Mouse (Mus musculus) stomach, postnatal 0 days (tissue): ENCODE results near the gene Lmod2. TPM values are rescaled to one million over a fixed set of nuclear protein-coding genes. Genes with fewer than 3 reads are reported as not detected.

ENCODE experiments used
- ATAC-seq: fragments of 200-750 bp; cut with Nextera tagmentation; 2 replicates; pipeline ENCODE4 v1.8.0; 2017; ENCODE audit not compliant: low FRiP score, low TSS enrichment
- DNase-seq: peaks from one replicate; pipeline ENCODE4 v3.0.0-alpha.2; 2016; ENCODE audit warnings: low spot score
- H3K27ac ChIP-seq: fragments of 300-500 bp; sonication (generic); replicated peaks from 2 replicates; pipeline ENCODE4 v1.5.1; 2014; ENCODE audit warnings: mild to moderate bottlenecking, control low read depth
- H3K27me3 ChIP-seq: fragments of 300-500 bp; sonication (generic); 2 replicates; pipeline ENCODE4 v1.6.1; 2014; ENCODE audit warnings: low read length; ENCODE audit not compliant: control insufficient read depth, insufficient read depth
- H3K36me3 ChIP-seq: fragments of 300-500 bp; sonication (generic); 2 replicates; pipeline ENCODE4 v1.6.1; 2014; ENCODE audit warnings: low read length, mixed read lengths; ENCODE audit not compliant: control insufficient read depth, insufficient read depth
- H3K4me1 ChIP-seq: fragments of 300-500 bp; sonication (generic); replicated peaks from 2 replicates; pipeline ENCODE4 v1.6.1; 2014; ENCODE audit warnings: antibody characterized with exemption; ENCODE audit not compliant: control insufficient read depth, insufficient read depth
- H3K4me2 ChIP-seq: fragments of 300-500 bp; sonication (generic); replicated peaks from 2 replicates; pipeline ENCODE4 v1.6.1; 2014; ENCODE audit warnings: low read depth, mild to moderate bottlenecking, control low read depth, moderate library complexity
- H3K4me3 ChIP-seq: fragments of 300-500 bp; sonication (generic); 2 replicates; pipeline ENCODE4 v1.5.1; 2014; ENCODE audit warnings: low read depth, low read length, control low read depth
- H3K9ac ChIP-seq: fragments of 300-500 bp; sonication (generic); 2 replicates; pipeline ENCODE4 v1.6.1; 2014; ENCODE audit warnings: mild to moderate bottlenecking, low read length, control low read depth, mixed read lengths
- H3K9me3 ChIP-seq: fragments of 300-500 bp; sonication (generic); 2 replicates; pipeline ENCODE4 v1.6.1; 2016; ENCODE audit warnings: low read length; ENCODE audit not compliant: control insufficient read depth
- CTCF ChIP-seq: IDR thresholded peaks from 2 replicates; pipeline ENCODE4 v1.5.1; 2016; ENCODE audit warnings: antibody characterized with exemption, low read depth, mild to moderate bottlenecking, moderate library complexity
- EP300 ChIP-seq: optimal IDR thresholded peaks from 2 replicates; pipeline ENCODE3; 2016; ENCODE audit warnings: antibody characterized with exemption
- WGBS: fragments of 180-500 bp; shearing (Covaris S2); extraction: QIAGEN DNeasy Blood & Tissue Kit; methylation state at CpG from one replicate; pipeline ENCODE4 v1.1.7; 2014; 5-methylcytosine and 5-hydroxymethylcytosine counted together
- polyA plus RNA-seq: library from polyadenylated mRNA; unstranded; fragments of >200 nt; fragmentation: Nextera tagmentation; extraction: Ambion mirVana; gene quantifications from 2 replicates; pipeline ENCODE4 v1.2.1, GENCODE M21; 2015

The Lmod2 gene
- polyA plus RNA-seq, 1 experiment from 2014 or later: not detected

DNA sequence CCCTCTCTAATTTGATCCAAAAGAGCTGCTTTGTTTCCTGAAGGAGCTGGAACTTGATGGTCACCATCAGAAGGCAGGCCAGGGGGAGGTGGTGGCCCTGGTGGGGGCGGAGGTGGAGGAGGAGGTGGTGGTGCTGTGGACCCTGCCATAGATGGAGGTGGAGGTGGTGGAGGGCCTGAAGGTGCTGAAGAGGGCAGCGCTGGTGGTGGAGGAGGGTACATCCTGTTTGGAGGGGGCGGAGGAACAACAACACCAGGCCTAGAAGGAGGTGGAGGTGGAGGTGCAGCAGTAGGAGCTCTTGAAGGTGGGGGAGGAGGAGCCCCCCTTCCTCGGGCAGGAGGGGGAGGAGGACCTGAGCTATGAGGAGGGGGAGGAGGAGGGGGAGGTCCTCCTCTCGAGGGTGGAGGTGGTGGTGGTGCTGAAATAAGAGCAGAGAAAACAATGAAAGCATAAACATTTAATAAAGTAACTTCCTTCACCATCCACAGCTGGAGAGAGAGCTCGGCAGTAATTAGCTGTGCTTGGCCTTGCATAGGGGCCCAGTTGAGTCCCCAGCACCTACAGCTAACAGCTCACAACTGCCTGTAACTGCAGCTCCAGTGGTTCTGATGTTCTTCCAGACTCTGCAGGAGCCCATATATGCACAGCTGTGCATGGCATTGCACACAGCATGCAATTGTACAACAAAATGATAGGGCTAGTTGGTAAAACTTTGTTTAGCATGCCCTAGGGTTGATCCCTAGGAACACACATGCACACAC lies 21.9 kb downstream of the Lmod2 start:
- 58% methylated on average over 6 of the region's 6 CpGs for WGBS

DNA sequence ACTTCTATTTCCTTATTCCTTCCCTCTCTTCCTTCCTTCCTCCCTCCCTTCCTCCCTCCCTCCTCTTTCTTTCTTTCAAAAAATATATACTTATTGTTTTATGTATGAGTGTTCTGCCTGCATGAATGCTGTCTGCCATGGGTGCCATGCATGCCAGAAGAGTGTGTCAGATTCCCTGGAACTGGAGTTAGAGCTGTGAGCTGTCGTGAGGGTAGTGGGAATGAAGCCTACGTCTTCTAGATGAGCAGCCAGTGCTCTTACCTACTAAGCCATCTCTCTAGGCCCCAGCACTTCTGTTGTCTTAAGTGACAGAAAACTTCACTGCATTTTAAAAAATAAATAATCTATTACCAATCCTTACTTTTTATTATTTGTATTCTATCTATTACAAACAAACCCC lies 23.4 kb downstream of the Lmod2 start:
- Histone ChIP-seq H3K27me3 (no peaks in the 10 kb centered on the region), H3K9ac (no peak overlapping the region), H3K4me1 (no peaks in the 10 kb centered on the region), H3K4me3 (no peak overlapping the region), H3K36me3 (peaks cover 13% of the 10 kb centered on the region; the same call in 1 of the 2 replicates), H3K27ac (no peak overlapping the region), H3K4me2 (no peak overlapping the region), H3K9me3 (no peaks in the 10 kb centered on the region)
- DNase-seq (no peak), ATAC-seq (no peak)
- TF ChIP-seq EP300 (no peak), CTCF (no peak)
- WGBS: 91% methylated on average over 2 of the region's 2 CpGs

More for the DNA sequence above, 21.9 kb downstream of the Lmod2 start:
- ATAC-seq (no peak), DNase-seq (no peak)
- H3K4me2 ChIP-seq: no peak overlapping the region
- H3K27ac ChIP-seq: no peak overlapping the region
- no peak overlapping the region for H3K9ac ChIP-seq
- H3K27me3 ChIP-seq: no peaks in the 10 kb centered on the region
- TF ChIP-seq CTCF (no peak), EP300 (no peak)
- H3K9me3 ChIP-seq: no peaks in the 10 kb centered on the region
- H3K36me3 ChIP-seq: peaks cover 10% of the 10 kb centered on the region; the same call in 1 of the 2 replicates
- no peak overlapping the region for H3K4me3 ChIP-seq
- no peaks in the 10 kb centered on the region for H3K4me1 ChIP-seq

DNA sequence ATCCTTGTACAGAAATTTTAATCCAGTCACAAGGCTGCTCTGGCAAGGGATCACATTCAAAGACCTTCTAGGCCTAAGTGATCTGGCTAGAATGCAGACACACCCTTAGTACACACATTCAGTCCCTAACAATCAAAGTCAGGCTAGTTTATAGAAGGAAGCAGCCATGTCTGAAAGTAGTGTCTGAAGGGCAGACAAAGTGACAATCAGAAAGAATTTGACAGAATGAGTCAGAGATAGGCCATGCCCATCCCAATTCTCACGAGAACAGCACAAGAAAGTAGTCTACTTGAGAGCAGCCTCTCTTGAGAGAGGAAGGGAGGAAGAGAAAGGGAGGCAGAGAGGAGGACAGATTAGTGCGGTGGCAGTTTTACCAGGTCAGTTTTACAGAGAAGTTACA lies 24.5 kb downstream of the Lmod2 start:
- peak; percentile 68 for ATAC-seq
- DNase-seq: no peak
- Histone ChIP-seq H3K27ac (no peak overlapping the region), H3K4me1 (no peaks in the 10 kb centered on the region), H3K4me3 (no peak overlapping the region), H3K4me2 (no peak overlapping the region), H3K27me3 (no peaks in the 10 kb centered on the region), H3K36me3 (peaks cover 13% of the 10 kb centered on the region; the same call in 1 of the 2 replicates), H3K9ac (no peak overlapping the region), H3K9me3 (no peaks in the 10 kb centered on the region)
- 68% methylated on average over 2 of the region's 2 CpGs for WGBS
- no peak for TF ChIP-seq EP300
- no peak for TF ChIP-seq CTCF

DNA sequence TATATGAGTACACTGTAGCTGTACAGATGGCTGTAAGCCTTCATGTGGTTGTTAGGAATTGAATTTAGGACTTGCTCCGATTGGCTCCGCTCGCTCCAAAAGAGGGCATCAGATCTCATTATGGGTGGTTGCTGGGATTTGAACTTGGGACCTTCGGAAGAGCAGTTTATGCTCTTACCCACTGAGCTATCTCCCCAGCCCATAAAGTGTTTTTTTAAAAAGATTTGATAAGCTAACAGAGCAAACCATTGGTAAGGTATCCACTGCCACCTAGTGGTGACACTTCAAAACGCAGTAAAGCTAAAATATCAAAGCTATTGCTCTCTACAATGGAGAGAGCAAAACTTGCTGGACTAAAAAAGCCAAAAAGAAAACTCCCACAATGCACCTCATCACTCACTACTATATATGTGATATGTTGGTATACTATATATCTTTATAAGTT lies 30.0 kb downstream of the Lmod2 start:
- peak; percentile 42 for ATAC-seq
- WGBS: 67% methylated on average over 5 of the region's 5 CpGs
- Histone ChIP-seq H3K36me3 (0 out of 2 replicates have a peak, but pooled peaks cover 5% of the 10 kb centered on the region), H3K4me1 (no peaks in the 10 kb centered on the region), H3K4me3 (no peak overlapping the region), H3K27me3 (no peaks in the 10 kb centered on the region), H3K27ac (no peak overlapping the region), H3K9ac (no peak overlapping the region), H3K4me2 (no peak overlapping the region), H3K9me3 (no peaks in the 10 kb centered on the region)
- DNase-seq: peak; percentile 36
- TF ChIP-seq EP300: no peak
- TF ChIP-seq CTCF: peak; percentile 88

DNA sequence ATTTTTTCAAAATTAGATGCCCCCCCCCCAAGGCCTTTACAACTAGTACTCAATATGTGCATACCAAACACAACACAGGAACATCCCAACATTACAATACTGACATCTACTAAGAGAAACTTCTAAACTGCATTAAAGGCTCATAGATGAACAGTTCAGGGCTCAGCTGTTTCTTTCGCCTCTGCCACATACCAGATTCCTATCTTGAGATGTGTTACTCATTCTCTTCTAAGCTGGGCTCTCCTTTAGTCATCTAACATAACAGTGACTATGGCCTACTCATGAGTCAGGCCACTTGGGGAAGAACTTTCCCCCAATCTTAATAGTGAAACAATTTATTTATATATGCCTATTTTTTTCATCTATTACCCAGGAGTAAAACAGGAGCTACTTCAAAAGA lies 30.9 kb downstream of the Lmod2 start:
- Histone ChIP-seq H3K9me3 (no peaks in the 10 kb centered on the region), H3K4me3 (no peak overlapping the region), H3K4me2 (no peak overlapping the region), H3K27me3 (no peaks in the 10 kb centered on the region), H3K36me3 (peaks cover 10% of the 10 kb centered on the region; the same call in 1 of the 2 replicates), H3K9ac (no peak overlapping the region), H3K27ac (no peak overlapping the region), H3K4me1 (no peaks in the 10 kb centered on the region)
- no peak for DNase-seq
- WGBS: 73% methylated on average over 1 of the region's 1 CpGs
- TF ChIP-seq CTCF: no peak
- TF ChIP-seq EP300: no peak
- no peak for ATAC-seq

DNA sequence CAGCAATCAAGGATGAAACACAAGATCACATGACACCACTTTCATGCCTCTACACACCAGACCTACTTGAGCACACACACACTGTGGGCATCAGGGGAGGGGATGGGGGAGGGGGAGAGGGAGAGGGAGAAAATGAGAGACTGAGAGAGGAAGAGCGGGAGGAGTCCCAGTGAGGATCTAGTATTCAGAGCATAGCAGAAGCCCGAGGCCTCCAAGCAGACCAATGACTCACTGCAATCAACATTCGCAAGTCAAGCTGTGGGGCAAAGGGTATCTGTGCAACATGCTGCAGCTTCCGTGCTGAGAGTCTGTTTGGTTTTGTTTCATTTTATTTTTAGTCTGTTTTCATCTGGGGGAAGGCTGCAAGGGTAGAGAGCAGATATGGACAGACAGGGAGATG lies 34.5 kb downstream of the Lmod2 start:
- Histone ChIP-seq H3K4me1 (no peaks in the 10 kb centered on the region), H3K27ac (no peak overlapping the region), H3K27me3 (no peaks in the 10 kb centered on the region), H3K9ac (no peak overlapping the region), H3K4me3 (no peak overlapping the region), H3K4me2 (no peak overlapping the region), H3K36me3 (peaks cover 8% of the 10 kb centered on the region; the same call in 1 of the 2 replicates), H3K9me3 (no peaks in the 10 kb centered on the region)
- DNase-seq (peak; percentile 45), ATAC-seq (peak; percentile 91)
- TF ChIP-seq EP300 (no peak), CTCF (no peak)
- 61% methylated on average over 4 of the region's 4 CpGs for WGBS
